ENCODE assay signal across 12 mouse cellular contexts in the genomic region with DNA sequence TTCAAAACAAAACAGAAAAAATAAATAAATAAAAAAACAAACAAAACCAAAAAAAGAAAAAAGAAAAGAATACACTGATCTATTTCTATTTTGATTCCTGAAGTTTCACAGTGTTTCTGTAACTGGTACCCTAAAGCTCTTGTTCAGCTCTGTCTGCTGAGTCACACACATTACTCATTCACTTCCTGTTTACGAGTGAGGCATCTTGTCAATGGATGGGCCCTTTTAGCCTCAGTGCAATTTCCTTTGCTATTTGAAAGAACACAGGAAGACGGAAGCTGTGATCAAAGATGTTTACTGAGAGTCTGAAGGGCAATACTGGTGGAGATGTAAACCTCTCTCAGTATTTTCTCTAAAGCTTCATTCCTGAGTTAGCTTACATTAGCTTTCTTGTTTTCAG. TPM values are rescaled to one million over a fixed set of nuclear protein-coding genes. Genes with fewer than 3 reads are reported as not detected.
DNase-seq lines count a peak whose midpoint lies in the region; ATAC-seq and TF ChIP-seq lines count a peak whose summit lies in the region.
"Had no signal": no experiment of that assay in that cellular context is flagged by ENCODE, and none has a peak within 500 bp of the region (broad histone marks: within the 10 kb centered on the region; RNA-seq: fewer than 3 reads in every experiment).

No protein-coding gene starts in this region.

- TF ChIP-seq POLR2A in lung, adult 2 months (IDR thresholded peaks at IDR 0.05; ENCODE audit: borderline replicate concordance, extremely low read depth, low read depth, low read length): no peak

- no peak overlapping the region for H3K4me2 ChIP-seq in lung, embryonic 16.5 days (ENCODE audit: low read depth, low read length)
- H3K4me2 ChIP-seq: intestine, embryonic 15.5 days had no signal

- WGBS in lung, embryonic 16.5 days: 21% methylated on average over 2 of the region's 2 CpGs
- 17% methylated on average over 2 of the region's 2 CpGs for WGBS in lung, adult 2 months

- H3K27ac ChIP-seq in lung, embryonic 16.5 days (ENCODE audit: low read length): 0 out of 2 replicates have a peak overlapping the region, but pooled peaks have one; percentile 17
- H3K27ac ChIP-seq: intestine, embryonic 15.5 days; midbrain, embryonic 10.5 days had no signal

- H3K36me3 ChIP-seq in lung, embryonic 16.5 days (ENCODE audit: control insufficient read depth, insufficient read depth, low read length): no peaks in the 10 kb centered on the region
- H3K36me3 ChIP-seq: intestine, embryonic 15.5 days; midbrain, embryonic 10.5 days had no signal

- no peak for DNase-seq in lung, adult 2 months
- DNase-seq in MN1 (ENCODE audit: low spot score): peak; percentile 12
- DNase-seq in telencephalon, adult 2 months (ENCODE audit: low read depth, low spot score): peak; percentile 13
- no peak for DNase-seq in cerebellum, postnatal 14 days
- no peak for DNase-seq in layer of hippocampus, adult 8-10 months (ENCODE audit: low spot score in 2 of 2)
- DNase-seq: cerebellum, adult 9-10 months; heart, postnatal 10 days had no signal

- no peak for TF ChIP-seq CTCF in lung, adult 2 months (IDR thresholded peaks at IDR 0.05; ENCODE audit: insufficient read depth, low read length)

- no peaks in the 10 kb centered on the region; the same call in 1 of the 2 replicates for H3K9me3 ChIP-seq in lung, embryonic 16.5 days (ENCODE audit: control insufficient read depth, low read length)
- H3K9me3 ChIP-seq: intestine, embryonic 15.5 days; midbrain, embryonic 10.5 days had no signal

- no peak overlapping the region for H3K9ac ChIP-seq in lung, embryonic 16.5 days (ENCODE audit: low read length)
- H3K9ac ChIP-seq: intestine, embryonic 15.5 days had no signal

- H3K4me3 ChIP-seq in lung, embryonic 16.5 days (ENCODE audit: low read length): no peak overlapping the region
- H3K4me3 ChIP-seq in lung, adult 2 months (replicated peaks; ENCODE audit: extremely low read depth, low read depth, low read length): no peak overlapping the region
- H3K4me3 ChIP-seq: erythroblast, embryonic 14.5 days; intestine, embryonic 15.5 days; midbrain, embryonic 10.5 days had no signal

- peak; percentile 71 for ATAC-seq in lung, embryonic 16.5 days (ENCODE audit: low read depth)
- ATAC-seq in granulocyte monocyte progenitor cell, adult 5-6 weeks (replicated peaks; ENCODE audit: poor library complexity, severe bottlenecking): 0 out of 2 replicates have a peak, but pooled peaks have one; percentile 30
- ATAC-seq: intestine, embryonic 15.5 days had no signal

- H3K4me1 ChIP-seq in lung, embryonic 16.5 days (replicated peaks; ENCODE audit: control insufficient read depth, insufficient read depth, low read length): no peaks in the 10 kb centered on the region
- no peaks in the 10 kb centered on the region for H3K4me1 ChIP-seq in lung, adult 2 months (ENCODE audit: control insufficient read depth, insufficient read depth, low read length)
- H3K4me1 ChIP-seq: intestine, embryonic 15.5 days; midbrain, embryonic 10.5 days had no signal

- H3K27me3 ChIP-seq in lung, embryonic 16.5 days (ENCODE audit: control insufficient read depth, insufficient read depth, low read depth, low read length): no peaks in the 10 kb centered on the region
- H3K27me3 ChIP-seq: intestine, embryonic 15.5 days had no signal

RNA-seq across cellular contexts. Expression of gene Zwint, which starts 34.1 kb away (rescaled TPM):
- polyA plus RNA-seq in lung, embryonic 16.5 days (2015; fragmentation: Nextera tagmentation; extraction: Ambion mirVana): 193 and 198 TPM in 2 replicates
- 25.5 and 43.7 TPM in 2 replicates for polyA plus RNA-seq in lung, adult 2 months (2012; rRNA removed)
- total RNA-seq in granulocyte monocyte progenitor cell, adult 5-6 weeks (2014; fragmentation: Nextera tagmentation): 73.5 and 83.2 TPM in 2 replicates
- 162 and 190 TPM in 2 replicates for total RNA-seq in granulocyte monocyte progenitor cell, adult 5-6 weeks (2017)
- 100 to 1,000 TPM; 749 to 880 (median 801) TPM for total RNA-seq in layer of hippocampus, adult 8-10 months (2022)

Comparison
In these comparisons a context has a peak if more than half of its experiments do, and no peak if none do; other contexts are left out.
1. DNase-seq: peak in MN1 (single experiment) and telencephalon, adult 2 months (single experiment); none in lung, adult 2 months (single experiment), cerebellum, postnatal 14 days (0 of 2) and layer of hippocampus, adult 8-10 months (0 of 2).